Mouse (Mus musculus) liver, embryonic 14.5 days (tissue): ENCODE results near the gene Gm42517.

Experiments used
- CTCF ChIP-seq: IDR thresholded peaks from 2 replicates; pipeline ENCODE4 v1.5.1; 2016; ENCODE audit warnings: antibody characterized with exemption, low read depth, control low read depth
- EP300 ChIP-seq: IDR thresholded peaks from 2 replicates; pipeline ENCODE4 v1.6.1; 2016; ENCODE audit warnings: antibody characterized with exemption, low read depth

DNA sequence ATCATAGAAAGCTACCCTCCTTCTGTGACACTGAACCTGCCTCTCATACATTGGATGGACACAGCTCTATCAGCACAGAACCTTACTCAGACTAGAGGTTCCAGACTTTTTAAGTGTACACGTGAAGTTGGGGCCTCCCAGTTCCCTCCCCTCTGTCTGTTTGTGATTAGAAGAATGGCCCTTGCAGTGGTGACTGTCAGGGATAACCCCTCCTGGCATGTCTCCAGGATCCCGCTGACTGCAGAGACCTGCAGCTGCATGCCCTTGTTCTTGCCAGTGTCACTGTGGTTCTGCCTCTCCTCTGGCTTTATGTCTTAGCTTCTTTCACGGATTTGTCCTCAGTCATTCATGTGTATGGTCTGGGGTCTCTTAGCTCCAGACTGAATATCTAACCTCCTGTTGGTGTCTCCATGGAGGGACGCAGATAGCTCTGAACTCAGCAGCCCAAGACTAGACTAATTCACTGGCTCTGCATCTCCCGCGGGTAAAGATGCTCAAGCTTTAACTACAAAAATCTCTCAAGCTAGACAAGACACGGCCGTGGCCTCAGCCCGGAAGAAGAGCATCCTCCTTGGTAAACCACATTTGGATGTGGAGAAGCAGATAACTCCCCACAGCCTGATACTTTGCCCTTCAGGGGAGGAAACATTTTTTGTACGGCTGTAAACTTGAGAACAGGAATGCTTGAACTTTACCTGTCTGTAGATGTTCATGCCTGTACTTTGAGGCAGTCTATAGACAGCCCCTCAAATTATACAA lies 22.2 kb downstream of the Gm42517 start:
- no peak for TF ChIP-seq CTCF
- TF ChIP-seq EP300, result no peak
